Mouse (Mus musculus) adrenal gland, adult (tissue): ENCODE results near the gene Pde9a.

Source experiments
- DNase-seq, 2 experiments: peaks; one replicate each; pipeline ENCODE4 v3.0.0; 2022 to 2023; ENCODE audit warnings: low spot score in 1 of 2; ENCODE audit not compliant: inconsistent age in 2 of 2

Gene Pde9a

GRCm38 (mm10) chr17:31462506-31462905 lies 76.5 kb downstream of the Pde9a start:
- DNase-seq: no peak

GRCm38 (mm10) chr17:31466854-31467253 lies 80.8 kb downstream of the Pde9a start:
- DNase-seq: no peak

GRCm38 (mm10) chr17:31468496-31468895 lies 82.5 kb downstream of the Pde9a start:
- DNase-seq: peak; percentile 37 to 66

GRCm38 (mm10) chr17:31470766-31471418 lies 84.9 kb downstream of the Pde9a start:
- DNase-seq: no peak

GRCm38 (mm10) chr17:31474388-31474787 lies 88.4 kb downstream of the Pde9a start:
- DNase-seq: no peak

GRCm38 (mm10) chr17:31478606-31479005 lies 92.6 kb downstream of the Pde9a start:
- no peak for DNase-seq

- DNase-seq: no peak
Measured at GRCm38 (mm10) chr17:31479108-31479844, 93.3 kb downstream of the Pde9a start.

GRCm38 (mm10) chr17:31486616-31487198 lies 100.7 kb downstream of the Pde9a start:
- DNase-seq: no peak

- no peak for DNase-seq
Measured at GRCm38 (mm10) chr17:31487433-31488060, 101.5 kb downstream of the Pde9a start.

GRCm38 (mm10) chr17:31491355-31491754 lies 105.3 kb downstream of the Pde9a start:
- DNase-seq: no peak

- DNase-seq: peak; percentile 69 to 92
Measured at GRCm38 (mm10) chr17:31492416-31492815, 106.4 kb downstream of the Pde9a start.

- DNase-seq: no peak
Measured at GRCm38 (mm10) chr17:31494989-31495388, 109.0 kb downstream of the Pde9a start.

GRCm38 (mm10) chr17:31497726-31498125 lies 111.7 kb downstream of the Pde9a start:
- DNase-seq: no peak

GRCm38 (mm10) chr17:31499725-31500124 lies 113.7 kb downstream of the Pde9a start:
- no peak for DNase-seq

GRCm38 (mm10) chr17:31500416-31500815 lies 114.4 kb downstream of the Pde9a start:
- DNase-seq: no peak

- no peak for DNase-seq
Measured at GRCm38 (mm10) chr17:31500908-31501307, 114.9 kb downstream of the Pde9a start.

GRCm38 (mm10) chr17:31502261-31502927 lies 116.4 kb downstream of the Pde9a start:
- DNase-seq: no peak

- no peak for DNase-seq
Measured at GRCm38 (mm10) chr17:31503337-31503736, 117.3 kb downstream of the Pde9a start.

GRCm38 (mm10) chr17:31503936-31504335 lies 117.9 kb downstream of the Pde9a start:
- no peak for DNase-seq

GRCm38 (mm10) chr17:31505013-31505412 lies 119.0 kb downstream of the Pde9a start:
- no peak for DNase-seq

- no peak for DNase-seq
Measured at GRCm38 (mm10) chr17:31506282-31506681, 120.3 kb downstream of the Pde9a start.
